Mouse (Mus musculus) hindbrain, postnatal 0 days (tissue): ENCODE data around the gene Myh4. TPM values are rescaled to one million over a fixed set of nuclear protein-coding genes. Genes with fewer than 3 reads are reported as not detected.

ENCODE experiments used
- ATAC-seq: fragments of 200-750 bp; cut with Nextera tagmentation; 2 replicates; pipeline ENCODE4 v1.8.0; 2017; ENCODE audit warnings: mild to moderate bottlenecking, moderate TSS enrichment, moderate library complexity
- DNase-seq: peaks from one replicate; pipeline ENCODE4 v3.0.0-alpha.2; 2015; ENCODE audit warnings: low spot score
- H3K27ac ChIP-seq: fragments of 300-500 bp; sonication (generic); 2 replicates; pipeline ENCODE4 v1.5.1; 2014; ENCODE audit warnings: mild to moderate bottlenecking
- H3K27me3 ChIP-seq: fragments of 300-500 bp; sonication (generic); 2 replicates; pipeline ENCODE4 v1.6.1; 2014; ENCODE audit warnings: low read length, mixed read lengths; ENCODE audit not compliant: insufficient read depth
- H3K36me3 ChIP-seq: fragments of 300-500 bp; sonication (generic); 2 replicates; pipeline ENCODE4 v1.6.1; 2014; ENCODE audit warnings: low read length, mixed read lengths; ENCODE audit not compliant: insufficient read depth
- H3K4me1 ChIP-seq: fragments of 300-500 bp; sonication (generic); 2 replicates; pipeline ENCODE4 v1.6.1; 2014; ENCODE audit warnings: antibody characterized with exemption, low read length, mixed read lengths; ENCODE audit not compliant: insufficient read depth
- H3K4me2 ChIP-seq: fragments of 300-500 bp; sonication (generic); 2 replicates; pipeline ENCODE4 v1.6.1; 2014; ENCODE audit warnings: low read depth, mild to moderate bottlenecking, low read length, moderate library complexity, mixed read lengths
- H3K4me3 ChIP-seq: fragments of 300-500 bp; sonication (generic); 2 replicates; pipeline ENCODE4 v1.5.1; 2014; ENCODE audit warnings: low read length
- H3K9ac ChIP-seq: fragments of 300-500 bp; sonication (generic); replicated peaks from 2 replicates; pipeline ENCODE4 v1.6.1; 2014; ENCODE audit warnings: mild to moderate bottlenecking, low read length, moderate library complexity, mixed read lengths
- H3K9me3 ChIP-seq: fragments of 300-500 bp; sonication (generic); 2 replicates; pipeline ENCODE4 v1.6.1; 2016; ENCODE audit warnings: low read length, mixed read lengths
- CTCF ChIP-seq: IDR thresholded peaks from 2 replicates; pipeline ENCODE4 v1.5.1; 2016; ENCODE audit warnings: antibody characterized with exemption, control low read depth, low read depth
- WGBS: fragments of 180-500 bp; shearing (Covaris S2); extraction: QIAGEN DNeasy Blood & Tissue Kit; methylation state at CpG from one replicate; pipeline ENCODE4 v1.1.7; 2014; 5-methylcytosine and 5-hydroxymethylcytosine counted together
- polyA plus RNA-seq: library from polyadenylated mRNA; unstranded; fragments of >200 nt; fragmentation: Nextera tagmentation; extraction: Ambion mirVana; gene quantifications from 2 replicates; pipeline ENCODE4 v1.2.1, GENCODE M21; 2015
- total RNA-seq: library from RNA; depleted of rRNA; stranded (reverse); fragments of >200 nt; gene quantifications from 2 replicates; pipeline ENCODE4 v1.2.3, GENCODE M21; 2014

The Myh4 gene
- total and polyA plus RNA-seq, 2 experiments from 2014 or later = 0.08 TPM; not detected in 1

GRCm38 (mm10) chr11:67221803-67222202 lies 16.0 kb upstream of the Myh4 start:
- no peak for ATAC-seq
- Histone ChIP-seq H3K36me3 (no peaks in the 10 kb centered on the region), H3K27me3 (no peaks in the 10 kb centered on the region), H3K4me3 (no peak overlapping the region), H3K9ac (no peak overlapping the region), H3K9me3 (no peaks in the 10 kb centered on the region), H3K4me2 (no peak overlapping the region), H3K27ac (no peak overlapping the region), H3K4me1 (no peaks in the 10 kb centered on the region)
- TF ChIP-seq CTCF = no peak
- no peak for DNase-seq
- 94% methylated on average over 8 of the region's 8 CpGs for WGBS

GRCm38 (mm10) chr11:67224466-67224865 lies 13.4 kb upstream of the Myh4 start:
- ATAC-seq = no peak
- WGBS = 81% methylated on average over 3 of the region's 3 CpGs

GRCm38 (mm10) chr11:67228731-67229130 lies 9.1 kb upstream of the Myh4 start:
- no peak for TF ChIP-seq CTCF
- 64% methylated on average over 3 of the region's 3 CpGs for WGBS
- DNase-seq = no peak

More at GRCm38 (mm10) chr11:67224466-67224865, 13.4 kb upstream of the Myh4 start:
- Histone ChIP-seq H3K36me3 (no peaks in the 10 kb centered on the region), H3K4me2 (no peak overlapping the region), H3K27me3 (no peaks in the 10 kb centered on the region), H3K27ac (no peak overlapping the region), H3K9ac (no peak overlapping the region), H3K4me3 (no peak overlapping the region), H3K4me1 (no peaks in the 10 kb centered on the region), H3K9me3 (no peaks in the 10 kb centered on the region)
- DNase-seq = no peak
- TF ChIP-seq CTCF = no peak

GRCm38 (mm10) chr11:67229166-67229565 lies 8.7 kb upstream of the Myh4 start:
- Histone ChIP-seq H3K27me3 (no peaks in the 10 kb centered on the region), H3K4me3 (no peak overlapping the region), H3K9ac (no peak overlapping the region), H3K4me1 (no peaks in the 10 kb centered on the region), H3K27ac (no peak overlapping the region), H3K36me3 (no peaks in the 10 kb centered on the region), H3K9me3 (no peaks in the 10 kb centered on the region), H3K4me2 (no peak overlapping the region)
- DNase-seq (no peak), ATAC-seq (no peak)
- WGBS = 85% methylated on average over 5 of the region's 5 CpGs
- TF ChIP-seq CTCF = no peak

More at GRCm38 (mm10) chr11:67228731-67229130, 9.1 kb upstream of the Myh4 start:
- Histone ChIP-seq H3K4me3 (no peak overlapping the region), H3K9ac (no peak overlapping the region), H3K27me3 (no peaks in the 10 kb centered on the region), H3K36me3 (no peaks in the 10 kb centered on the region), H3K4me1 (no peaks in the 10 kb centered on the region), H3K4me2 (no peak overlapping the region), H3K9me3 (no peaks in the 10 kb centered on the region), H3K27ac (no peak overlapping the region)
- ATAC-seq = no peak

GRCm38 (mm10) chr11:67229946-67230345 lies 7.9 kb upstream of the Myh4 start:
- DNase-seq = no peak

GRCm38 (mm10) chr11:67235639-67236358 lies 2.0 kb upstream of the Myh4 start:
- DNase-seq = peak; percentile 75
- H3K4me1 ChIP-seq = no peaks in the 10 kb centered on the region
- H3K9me3 ChIP-seq = no peaks in the 10 kb centered on the region
- H3K27ac ChIP-seq = no peak overlapping the region
- peak; percentile 65 for TF ChIP-seq CTCF
- no peak overlapping the region for H3K4me2 ChIP-seq
- no peak for ATAC-seq
- H3K27me3 ChIP-seq = no peaks in the 10 kb centered on the region
- H3K36me3 ChIP-seq = no peaks in the 10 kb centered on the region
- no peak overlapping the region for H3K9ac ChIP-seq
- H3K4me3 ChIP-seq = no peak overlapping the region
- 68% methylated on average over 5 of the region's 5 CpGs for WGBS

More at GRCm38 (mm10) chr11:67229946-67230345, 7.9 kb upstream of the Myh4 start:
- ATAC-seq = no peak
- no peaks in the 10 kb centered on the region for H3K4me1 ChIP-seq
- H3K9me3 ChIP-seq = no peaks in the 10 kb centered on the region
- H3K36me3 ChIP-seq = no peaks in the 10 kb centered on the region
- no peak overlapping the region for H3K9ac ChIP-seq
- no peak for TF ChIP-seq CTCF
- 81% methylated on average over 2 of the region's 2 CpGs for WGBS
- H3K27me3 ChIP-seq = no peaks in the 10 kb centered on the region
- H3K4me2 ChIP-seq = no peak overlapping the region
- H3K4me3 ChIP-seq = no peak overlapping the region
- H3K27ac ChIP-seq = no peak overlapping the region

GRCm38 (mm10) chr11:67236799-67237198 lies 1.0 kb upstream of the Myh4 start:
- ATAC-seq (no peak), DNase-seq (no peak)
- Histone ChIP-seq H3K4me2 (no peak overlapping the region), H3K27me3 (no peaks in the 10 kb centered on the region), H3K9ac (no peak overlapping the region), H3K9me3 (no peaks in the 10 kb centered on the region), H3K4me1 (no peaks in the 10 kb centered on the region), H3K27ac (no peak overlapping the region), H3K36me3 (no peaks in the 10 kb centered on the region), H3K4me3 (no peak overlapping the region)
- 85% methylated on average over 9 of the region's 9 CpGs for WGBS
- TF ChIP-seq CTCF = no peak
